Mouse (Mus musculus) kidney, embryonic 15.5 days (tissue): ENCODE results near the gene Rtbdn. TPM values are rescaled to one million over a fixed set of nuclear protein-coding genes. Genes with fewer than 3 reads are reported as not detected.

Experiments used
- ATAC-seq: fragments of 200-750 bp; cut with Nextera tagmentation; replicated peaks from 2 replicates; pipeline ENCODE4 v1.8.0; 2017; ENCODE audit warnings: moderate TSS enrichment; ENCODE audit not compliant: low FRiP score
- H3K27ac ChIP-seq: fragments of 300-500 bp; sonication (generic); 2 replicates; pipeline ENCODE4 v1.5.1; 2015; ENCODE audit warnings: mild to moderate bottlenecking, inconsistent platforms
- H3K27me3 ChIP-seq: fragments of 300-500 bp; sonication (generic); 2 replicates; pipeline ENCODE4 v1.6.1; 2015; ENCODE audit warnings: inconsistent platforms
- H3K36me3 ChIP-seq: fragments of 300-500 bp; sonication (generic); 2 replicates; pipeline ENCODE4 v1.6.1; 2015; ENCODE audit warnings: inconsistent platforms
- H3K4me1 ChIP-seq: fragments of 300-500 bp; sonication (generic); 2 replicates; pipeline ENCODE4 v1.6.1; 2015; ENCODE audit warnings: inconsistent platforms
- H3K4me2 ChIP-seq: fragments of 300-500 bp; sonication (generic); 2 replicates; pipeline ENCODE4 v1.6.1; 2015; ENCODE audit warnings: moderate library complexity, mild to moderate bottlenecking, inconsistent platforms
- H3K4me3 ChIP-seq: fragments of 300-500 bp; sonication (generic); replicated peaks from 2 replicates; pipeline ENCODE4 v1.5.1; 2015; ENCODE audit warnings: mild to moderate bottlenecking, inconsistent platforms
- H3K9ac ChIP-seq: fragments of 300-500 bp; sonication (generic); 2 replicates; pipeline ENCODE4 v1.6.1; 2015; ENCODE audit warnings: mild to moderate bottlenecking, inconsistent platforms
- H3K9me3 ChIP-seq: fragments of 300-500 bp; sonication (generic); replicated peaks from 2 replicates; pipeline ENCODE4 v1.6.1; 2016; ENCODE audit warnings: inconsistent platforms
- WGBS: fragments of 180-500 bp; shearing (Covaris S2); methylation state at CpG from one replicate; pipeline ENCODE4 v1.1.7; 2015; ENCODE audit warnings: mixed read lengths; 5-methylcytosine and 5-hydroxymethylcytosine counted together
- polyA plus RNA-seq: library from polyadenylated mRNA; unstranded; fragments of >200 nt; fragmentation: Nextera tagmentation; extraction: Ambion mirVana; gene quantifications from 2 replicates; pipeline ENCODE4 v1.2.1, GENCODE M21; 2015

The Rtbdn gene
- polyA plus RNA-seq, 1 experiment from 2014 or later, result 0.45 TPM

DNA sequence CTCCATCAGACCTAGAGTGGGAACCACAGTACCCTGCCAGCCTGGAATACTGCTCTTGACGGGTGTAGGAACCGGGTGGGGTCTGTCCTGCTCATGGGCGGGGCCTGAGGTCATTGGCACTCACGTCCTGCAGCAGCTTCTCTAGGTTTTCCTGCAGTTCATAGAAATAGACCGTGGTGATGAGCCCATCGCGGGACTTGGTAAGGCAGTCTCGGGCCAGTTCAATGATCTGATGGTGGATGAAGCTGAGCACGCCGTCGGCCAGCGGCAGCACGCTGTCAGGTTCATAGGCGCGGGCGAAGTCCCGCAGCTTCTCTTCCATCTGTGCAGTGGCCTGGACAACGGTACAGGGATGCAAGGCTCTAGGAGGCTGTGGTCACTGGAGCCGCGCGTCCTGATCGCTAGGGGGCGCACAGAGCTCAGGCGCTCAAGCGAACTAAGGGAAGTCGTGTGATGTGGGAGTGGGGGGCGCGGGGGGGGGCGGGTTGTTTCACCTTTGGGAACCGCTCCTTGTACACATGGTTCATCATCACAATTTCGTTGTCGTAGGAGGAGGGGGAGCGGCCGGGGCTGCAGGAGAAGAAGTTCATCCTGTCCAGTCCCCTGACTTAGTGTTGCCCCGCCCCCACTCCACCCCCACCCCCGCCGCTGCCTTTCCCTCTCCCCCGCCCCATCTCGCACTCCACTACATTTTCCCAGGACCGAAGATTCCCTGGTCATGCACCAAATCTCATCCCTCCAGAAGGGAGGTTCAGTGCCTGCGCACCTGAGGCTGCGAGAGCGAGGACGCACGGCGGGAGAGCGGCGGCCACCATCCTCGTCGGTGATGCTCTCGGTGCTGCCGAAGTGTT lies 18.1 kb upstream of the Rtbdn start:
- Histone ChIP-seq H3K9me3 (no peaks in the 10 kb centered on the region), H3K4me3 (peak overlapping the region; percentile 38), H3K4me2 (peak overlapping the region; percentile 72), H3K27me3 (peaks cover 55% of the 10 kb centered on the region), H3K27ac (no peak overlapping the region), H3K4me1 (peaks cover 10% of the 10 kb centered on the region), H3K9ac (no peak overlapping the region), H3K36me3 (no peaks in the 10 kb centered on the region)
- peak; percentile 79 for ATAC-seq
- WGBS, result 3% methylated on average over 51 of the region's 52 CpGs

DNA sequence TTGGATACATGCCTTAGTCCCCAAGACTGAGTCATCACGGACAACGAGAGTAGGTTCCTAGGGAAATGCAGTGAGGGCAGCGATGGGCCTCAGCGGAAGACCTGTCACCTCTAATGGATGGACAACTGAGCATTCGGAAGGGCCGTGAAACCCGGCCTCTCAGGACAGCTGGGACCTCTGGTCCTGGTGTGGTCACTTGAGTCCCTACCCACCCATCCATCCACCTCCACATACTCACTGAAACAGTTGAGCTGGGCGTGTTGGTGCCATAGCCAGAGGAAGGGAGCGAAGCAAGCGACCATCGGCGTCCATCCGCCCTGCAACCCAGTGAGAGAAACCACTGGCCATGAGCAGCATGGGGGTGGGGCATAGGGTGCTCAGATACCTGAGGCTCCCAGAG lies 16.2 kb upstream of the Rtbdn start:
- no peaks in the 10 kb centered on the region for H3K36me3 ChIP-seq
- WGBS, result 82% methylated on average over 13 of the region's 13 CpGs
- H3K27me3 ChIP-seq, result peaks cover 69% of the 10 kb centered on the region
- H3K4me1 ChIP-seq, result peaks cover 19% of the 10 kb centered on the region
- no peak overlapping the region for H3K9ac ChIP-seq
- no peak overlapping the region for H3K27ac ChIP-seq
- H3K4me2 ChIP-seq, result no peak overlapping the region
- H3K9me3 ChIP-seq, result no peaks in the 10 kb centered on the region
- ATAC-seq, result no peak
- no peak overlapping the region for H3K4me3 ChIP-seq

DNA sequence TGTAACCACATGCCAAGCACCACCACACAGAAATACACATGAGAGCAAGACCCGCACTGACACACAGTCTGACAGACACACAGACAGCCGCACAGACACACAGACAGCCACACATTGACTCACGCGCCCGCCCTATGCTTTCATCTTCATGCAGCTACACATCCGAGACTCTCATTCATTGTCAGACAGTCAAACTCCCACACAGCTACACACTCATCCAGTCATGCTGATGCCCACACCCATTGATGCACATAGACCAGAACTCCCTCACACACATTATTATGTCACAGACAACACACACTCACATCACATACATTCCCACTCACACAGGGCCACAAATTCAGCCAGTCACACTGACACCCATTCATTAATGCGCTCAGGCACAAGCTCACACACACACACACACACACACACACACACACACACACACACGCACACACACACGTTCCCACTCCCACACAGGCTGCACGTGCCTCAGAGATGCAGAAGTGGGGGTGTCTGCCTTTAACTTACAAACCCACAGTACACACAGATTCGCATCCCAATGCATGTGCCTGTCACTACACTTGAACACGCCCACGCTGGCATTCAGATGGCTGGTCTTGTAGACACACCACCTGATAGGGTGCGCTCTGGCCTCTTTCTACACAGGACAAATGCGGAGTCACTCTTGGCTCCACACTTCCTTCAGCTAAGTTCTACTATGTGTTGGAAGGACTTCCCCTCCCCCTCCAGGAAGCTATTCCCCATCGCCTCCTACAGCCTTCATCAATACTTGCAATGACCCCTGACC lies 12.8 kb upstream of the Rtbdn start:
- 72% methylated on average over 16 of the region's 16 CpGs for WGBS

DNA sequence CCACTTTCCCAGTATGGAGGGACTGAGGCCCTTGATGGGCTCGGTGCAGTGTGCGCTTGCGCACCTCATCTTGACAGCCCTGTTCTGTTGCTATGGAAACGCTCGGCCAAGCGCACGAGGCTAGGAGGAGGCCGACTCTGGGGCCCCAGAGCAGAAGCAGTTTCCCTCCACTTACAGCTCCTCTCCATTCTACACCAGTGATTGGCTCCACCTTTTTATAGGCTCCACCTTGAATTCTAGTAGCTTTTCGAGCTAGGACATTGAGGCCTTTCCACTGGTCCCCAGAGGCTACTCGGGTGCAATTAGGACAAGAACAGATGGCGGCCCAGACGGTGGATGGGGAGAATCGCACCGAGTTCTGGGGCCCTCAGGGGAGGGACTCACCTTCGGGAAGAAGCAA lies 11.9 kb upstream of the Rtbdn start:
- WGBS, result under 1% methylated on average over 15 of the region's 15 CpGs
- peaks cover 21% of the 10 kb centered on the region for H3K4me1 ChIP-seq
- peaks cover 92% of the 10 kb centered on the region for H3K27me3 ChIP-seq
- H3K27ac ChIP-seq, result no peak overlapping the region
- H3K9me3 ChIP-seq, result no peaks in the 10 kb centered on the region
- H3K4me2 ChIP-seq, result peak overlapping the region; percentile 33
- ATAC-seq, result peak; percentile 72
- H3K4me3 ChIP-seq, result no peak overlapping the region; the same call in 1 of the 2 replicates
- H3K36me3 ChIP-seq, result no peaks in the 10 kb centered on the region
- H3K9ac ChIP-seq, result no peak overlapping the region

More for the DNA sequence above, 12.8 kb upstream of the Rtbdn start:
- Histone ChIP-seq H3K9ac (no peak overlapping the region), H3K27me3 (peaks cover 92% of the 10 kb centered on the region), H3K9me3 (no peaks in the 10 kb centered on the region), H3K27ac (no peak overlapping the region), H3K36me3 (no peaks in the 10 kb centered on the region), H3K4me3 (no peak overlapping the region), H3K4me1 (peaks cover 24% of the 10 kb centered on the region), H3K4me2 (no peak overlapping the region)
- no peak for ATAC-seq

- Histone ChIP-seq H3K27me3 (peaks cover 92% of the 10 kb centered on the region), H3K27ac (no peak overlapping the region), H3K4me3 (no peak overlapping the region), H3K4me2 (peak overlapping the region; percentile 33; the same call in 1 of the 2 replicates), H3K9me3 (no peaks in the 10 kb centered on the region), H3K36me3 (no peaks in the 10 kb centered on the region), H3K9ac (no peak overlapping the region), H3K4me1 (peaks cover 21% of the 10 kb centered on the region)
- ATAC-seq, result 0 out of 2 replicates have a peak, but pooled peaks have one; percentile 13
- WGBS, result 4% methylated on average over 14 of the region's 14 CpGs
Observed at GRCm38 (mm10) chr8:84935489-84935888, 11.3 kb upstream of the Rtbdn start.

- 21% methylated on average over 20 of the region's 23 CpGs for WGBS
- Histone ChIP-seq H3K9me3 (no peaks in the 10 kb centered on the region), H3K36me3 (no peaks in the 10 kb centered on the region), H3K9ac (no peak overlapping the region), H3K4me3 (peak overlapping the region; percentile 48), H3K4me2 (peak overlapping the region; percentile 87), H3K4me1 (peaks cover 21% of the 10 kb centered on the region), H3K27me3 (peaks cover 94% of the 10 kb centered on the region), H3K27ac (no peak overlapping the region)
- no peak for ATAC-seq
Observed at GRCm38 (mm10) chr8:84936041-84936961, 10.5 kb upstream of the Rtbdn start.

GRCm38 (mm10) chr8:84936962-84937546 lies 9.7 kb upstream of the Rtbdn start, which contains the start of gene Mast1:
Gene Mast1 (minus strand): TSS chr8:84937359.
- 1% methylated on average over 48 of the region's 50 CpGs for WGBS
- H3K36me3 ChIP-seq, result no peaks in the 10 kb centered on the region

DNA sequence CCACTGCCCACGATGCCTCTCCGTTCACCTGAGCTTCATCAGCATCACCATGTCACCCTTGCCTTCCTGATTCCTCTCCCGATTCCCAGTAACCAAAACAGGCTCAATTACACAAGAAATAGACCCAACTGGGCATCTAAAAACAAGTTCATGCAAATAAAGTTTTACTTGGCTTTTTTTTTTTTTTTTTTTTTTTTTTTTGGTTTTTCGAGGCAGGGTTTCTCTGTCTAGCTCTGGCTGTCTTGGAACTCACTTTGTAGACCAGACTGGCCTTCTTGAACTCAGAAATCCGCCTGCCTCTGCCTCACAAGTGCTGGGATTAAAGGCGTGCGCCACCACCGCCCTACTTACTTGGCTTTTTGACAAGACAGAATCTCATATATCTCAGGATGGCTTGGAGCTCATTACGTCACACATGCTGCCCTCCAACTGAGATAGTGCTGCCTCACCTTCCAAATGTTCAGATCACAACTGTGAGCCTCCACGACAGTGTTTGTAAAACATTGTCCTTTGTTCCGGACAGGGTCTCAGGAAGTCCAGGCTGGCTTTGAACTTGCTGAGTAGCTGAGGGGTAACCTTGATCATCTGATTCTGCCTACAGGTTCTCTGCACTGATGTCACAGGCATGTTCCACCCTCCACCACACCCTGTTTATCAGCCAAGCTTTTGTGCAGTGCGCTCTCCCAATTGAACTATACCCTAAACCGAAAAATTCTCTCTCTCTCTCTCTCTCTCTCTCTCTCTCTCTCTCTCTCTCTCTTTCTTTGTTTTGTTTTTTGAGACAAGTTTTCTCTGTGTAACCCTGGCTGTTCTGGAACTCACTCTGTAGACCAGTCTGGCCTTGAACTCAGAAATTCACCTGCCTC lies 8.9 kb upstream of the Rtbdn start:
- Histone ChIP-seq H3K36me3 (no peaks in the 10 kb centered on the region), H3K4me1 (peaks cover 21% of the 10 kb centered on the region), H3K4me2 (peak overlapping the region; percentile 87), H3K27me3 (peaks cover 91% of the 10 kb centered on the region), H3K27ac (no peak overlapping the region), H3K4me3 (peak overlapping the region; percentile 48), H3K9ac (no peak overlapping the region), H3K9me3 (no peaks in the 10 kb centered on the region)
- no peak for ATAC-seq
- 64% methylated on average over 13 of the region's 13 CpGs for WGBS

More at GRCm38 (mm10) chr8:84936962-84937546, 9.7 kb upstream of the Rtbdn start, which contains the start of gene Mast1:
- ATAC-seq, result peak; percentile 61
- Histone ChIP-seq H3K4me3 (peak within 1 kb of the TSS; percentile 48), H3K27me3 (peaks cover 93% of the 10 kb centered on the region), H3K4me1 (peaks cover 21% of the 10 kb centered on the region), H3K9ac (0 out of 2 replicates have a peak within 1 kb of the TSS, but pooled peaks have one; percentile 21), H3K27ac (no peak within 1 kb of the TSS), H3K4me2 (peak within 1 kb of the TSS; percentile 87), H3K9me3 (no peaks in the 10 kb centered on the region)

- peaks cover 93% of the 10 kb centered on the region for H3K27me3 ChIP-seq
- H3K36me3 ChIP-seq, result no peaks in the 10 kb centered on the region
- no peak for ATAC-seq
- H3K4me1 ChIP-seq, result peaks cover 20% of the 10 kb centered on the region
- H3K9ac ChIP-seq, result no peak overlapping the region
- H3K9me3 ChIP-seq, result no peaks in the 10 kb centered on the region
- H3K27ac ChIP-seq, result no peak overlapping the region
- no peak overlapping the region for H3K4me3 ChIP-seq
- 16% methylated on average over 4 of the region's 4 CpGs for WGBS
- H3K4me2 ChIP-seq, result no peak overlapping the region
Observed at GRCm38 (mm10) chr8:84943699-84944098, 3.1 kb upstream of the Rtbdn start.

- Histone ChIP-seq H3K9ac (no peak overlapping the region), H3K36me3 (no peaks in the 10 kb centered on the region), H3K9me3 (no peaks in the 10 kb centered on the region), H3K4me3 (peak overlapping the region; percentile 16), H3K4me1 (peaks cover 20% of the 10 kb centered on the region), H3K27ac (no peak overlapping the region), H3K27me3 (peaks cover 88% of the 10 kb centered on the region), H3K4me2 (peak overlapping the region; percentile 33)
- WGBS, result 2% methylated on average over 26 of the region's 26 CpGs
- ATAC-seq, result no peak
Observed at GRCm38 (mm10) chr8:84944478-84945160, 2.2 kb upstream of the Rtbdn start.
